Mouse (Mus musculus) embryonic facial prominence, embryonic 11.5 days (tissue): ENCODE data around the gene Wdr17. TPM values are rescaled to one million over a fixed set of nuclear protein-coding genes. Genes with fewer than 3 reads are reported as not detected.

Experiments
- ATAC-seq: fragments of 200-750 bp; cut with Nextera tagmentation; replicated peaks from 2 replicates; pipeline ENCODE4 v1.8.0; 2017; ENCODE audit warnings: low read depth; ENCODE audit not compliant: insufficient number of reproducible peaks, low FRiP score, low TSS enrichment
- DNase-seq: peaks from one replicate; pipeline ENCODE4 v3.0.0-alpha.2; 2015; ENCODE audit warnings: low spot score
- H3K27ac ChIP-seq: fragments of 300-500 bp; sonication (generic); replicated peaks from 2 replicates; pipeline ENCODE4 v1.5.1; 2014; ENCODE audit warnings: mild to moderate bottlenecking, low read depth, low read length, control low read depth
- H3K27me3 ChIP-seq: fragments of 300-500 bp; sonication (generic); 2 replicates; pipeline ENCODE4 v1.6.1; 2014; ENCODE audit warnings: mild to moderate bottlenecking, low read length, moderate library complexity, mixed read lengths; ENCODE audit not compliant: control insufficient read depth, insufficient read depth
- H3K36me3 ChIP-seq: fragments of 300-500 bp; sonication (generic); replicated peaks from 2 replicates; pipeline ENCODE4 v1.6.1; 2014; ENCODE audit warnings: low read depth, mild to moderate bottlenecking, low read length, moderate library complexity, mixed read lengths; ENCODE audit not compliant: control insufficient read depth, insufficient read depth
- H3K4me1 ChIP-seq: fragments of 300-500 bp; sonication (generic); 2 replicates; pipeline ENCODE4 v1.6.1; 2014; ENCODE audit warnings: low read length, mixed read lengths; ENCODE audit not compliant: control insufficient read depth, insufficient read depth
- H3K4me2 ChIP-seq: fragments of 300-500 bp; sonication (generic); 2 replicates; pipeline ENCODE4 v1.6.1; 2014; ENCODE audit warnings: low read depth, mild to moderate bottlenecking, control low read depth, low read length, moderate library complexity
- H3K4me3 ChIP-seq: fragments of 300-500 bp; sonication (generic); 2 replicates; pipeline ENCODE4 v1.5.1; 2014; ENCODE audit warnings: low read depth, low read length, control low read depth
- H3K9ac ChIP-seq: fragments of 300-500 bp; sonication (generic); replicated peaks from 2 replicates; pipeline ENCODE4 v1.6.1; 2014; ENCODE audit warnings: mild to moderate bottlenecking, control low read depth, low read length
- H3K9me3 ChIP-seq: fragments of 300-500 bp; sonication (generic); replicated peaks from 2 replicates; pipeline ENCODE4 v1.6.1; 2016; ENCODE audit warnings: mild to moderate bottlenecking, low read length, inconsistent platforms, mixed read lengths; ENCODE audit not compliant: control insufficient read depth
- WGBS: fragments of 180-500 bp; shearing (Covaris S2); extraction: QIAGEN DNeasy Blood & Tissue Kit; methylation state at CpG from one replicate; pipeline ENCODE4 v1.1.7; 2014; 5-methylcytosine and 5-hydroxymethylcytosine counted together
- polyA plus RNA-seq: library from polyadenylated mRNA; unstranded; fragments of >200 nt; fragmentation: Nextera tagmentation; extraction: Ambion mirVana; gene quantifications from 2 replicates; pipeline ENCODE4 v1.2.1, GENCODE M21; 2014

Gene Wdr17
- polyA plus RNA-seq, 1 experiment from 2014 or later: 2.3 TPM

GRCm38 (mm10) chr8:54822956-54823355, 64.0 kb downstream of the Wdr17 start:
- no peak for DNase-seq
- no peak for ATAC-seq
- H3K36me3 ChIP-seq: no peaks in the 10 kb centered on the region
- no peak overlapping the region for H3K4me3 ChIP-seq
- H3K9ac ChIP-seq: no peak overlapping the region
- H3K4me1 ChIP-seq: no peaks in the 10 kb centered on the region
- H3K4me2 ChIP-seq: no peak overlapping the region
- no peaks in the 10 kb centered on the region for H3K9me3 ChIP-seq
- no peaks in the 10 kb centered on the region for H3K27me3 ChIP-seq
- WGBS: 92% methylated on average over 5 of the region's 5 CpGs
- no peak overlapping the region for H3K27ac ChIP-seq

DNA sequence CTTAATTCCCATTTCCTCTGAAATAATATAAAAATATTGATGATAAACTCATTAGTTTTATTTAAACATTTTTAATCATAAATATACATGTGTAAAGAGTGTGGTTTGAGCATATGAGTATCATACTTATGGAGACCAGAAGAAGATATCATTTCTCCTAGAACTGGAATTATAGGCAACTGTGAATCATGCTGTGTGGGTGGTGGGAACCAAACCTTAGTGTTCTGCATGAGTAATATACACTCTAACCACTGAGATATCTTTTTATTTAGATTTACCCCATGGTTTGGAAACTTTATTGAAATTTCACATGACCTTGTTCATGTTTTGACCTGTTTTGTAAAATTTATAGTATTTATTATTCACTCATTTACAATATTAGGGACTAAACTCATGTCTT, 68.3 kb downstream of the Wdr17 start:
- Histone ChIP-seq H3K4me1 (no peaks in the 10 kb centered on the region), H3K4me3 (no peak overlapping the region)
- no peak for ATAC-seq

GRCm38 (mm10) chr8:54808217-54808616, 78.8 kb downstream of the Wdr17 start:
- H3K9ac ChIP-seq: no peak overlapping the region
- H3K4me1 ChIP-seq: no peaks in the 10 kb centered on the region
- H3K4me2 ChIP-seq: no peak overlapping the region
- H3K27me3 ChIP-seq: no peaks in the 10 kb centered on the region
- no peak for ATAC-seq
- H3K4me3 ChIP-seq: no peak overlapping the region
- H3K27ac ChIP-seq: no peak overlapping the region
- no peaks in the 10 kb centered on the region for H3K9me3 ChIP-seq
- no peaks in the 10 kb centered on the region for H3K36me3 ChIP-seq
- no peak for DNase-seq
- 72% methylated on average over 6 of the region's 6 CpGs for WGBS

More for the DNA sequence above, 68.3 kb downstream of the Wdr17 start:
- no peaks in the 10 kb centered on the region for H3K9me3 ChIP-seq
- H3K27me3 ChIP-seq: no peaks in the 10 kb centered on the region
- H3K9ac ChIP-seq: no peak overlapping the region
- no peak overlapping the region for H3K27ac ChIP-seq
- no peak for DNase-seq
- no peaks in the 10 kb centered on the region for H3K36me3 ChIP-seq
- no peak overlapping the region for H3K4me2 ChIP-seq

- no peaks in the 10 kb centered on the region for H3K36me3 ChIP-seq
- ATAC-seq: no peak
Measured at GRCm38 (mm10) chr8:54806173-54806572, 80.8 kb downstream of the Wdr17 start.

DNA sequence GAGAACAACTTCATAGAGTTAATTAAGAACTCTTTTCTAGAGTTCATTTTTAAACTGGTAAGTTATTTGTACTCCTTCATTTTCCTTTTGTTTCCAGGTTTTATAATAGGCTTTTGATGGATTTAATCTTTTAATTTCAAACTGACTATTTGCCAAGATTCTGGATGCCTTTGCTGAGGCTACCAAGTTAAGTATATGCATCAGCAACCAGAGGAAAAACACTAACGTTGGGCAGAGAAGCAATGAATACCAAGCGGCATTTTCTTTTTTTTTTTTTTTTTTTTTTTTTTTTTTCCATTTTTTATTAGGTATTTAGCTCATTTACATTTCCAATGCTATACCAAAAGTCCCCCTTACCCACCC, 94.3 kb downstream of the Wdr17 start:
- Histone ChIP-seq H3K27ac (no peak overlapping the region), H3K4me1 (no peaks in the 10 kb centered on the region), H3K4me2 (no peak overlapping the region), H3K9me3 (no peaks in the 10 kb centered on the region), H3K27me3 (no peaks in the 10 kb centered on the region), H3K9ac (no peak overlapping the region), H3K36me3 (no peaks in the 10 kb centered on the region), H3K4me3 (no peak overlapping the region)
- WGBS: 91% methylated on average over 2 of the region's 2 CpGs
- ATAC-seq (no peak), DNase-seq (no peak)

More at GRCm38 (mm10) chr8:54806173-54806572, 80.8 kb downstream of the Wdr17 start:
- Histone ChIP-seq H3K9ac (no peak overlapping the region), H3K27me3 (no peaks in the 10 kb centered on the region), H3K4me2 (no peak overlapping the region), H3K9me3 (no peaks in the 10 kb centered on the region), H3K4me3 (no peak overlapping the region), H3K4me1 (no peaks in the 10 kb centered on the region), H3K27ac (no peak overlapping the region)
- WGBS: 84% methylated on average over 6 of the region's 6 CpGs
- no peak for DNase-seq

- Histone ChIP-seq H3K4me1 (no peaks in the 10 kb centered on the region), H3K27ac (no peak overlapping the region), H3K27me3 (no peaks in the 10 kb centered on the region), H3K4me3 (no peak overlapping the region), H3K9me3 (no peaks in the 10 kb centered on the region), H3K9ac (no peak overlapping the region), H3K36me3 (no peaks in the 10 kb centered on the region), H3K4me2 (no peak overlapping the region)
- ATAC-seq (no peak), DNase-seq (no peak)
- 74% methylated on average over 2 of the region's 2 CpGs for whole genome bisulfite sequencing
Measured at GRCm38 (mm10) chr8:54791858-54792698, 94.9 kb downstream of the Wdr17 start.

GRCm38 (mm10) chr8:54780134-54780942, 106.6 kb downstream of the Wdr17 start:
- no peak overlapping the region for H3K27ac ChIP-seq
- DNase-seq: peak; percentile 75
- H3K4me1 ChIP-seq: no peaks in the 10 kb centered on the region
- no peaks in the 10 kb centered on the region for H3K9me3 ChIP-seq
- peak; percentile 76; the same call in 1 of the 2 replicates for ATAC-seq
- H3K27me3 ChIP-seq: no peaks in the 10 kb centered on the region; the same call in 1 of the 2 replicates
- H3K36me3 ChIP-seq: no peaks in the 10 kb centered on the region
- peak overlapping the region; percentile 65 for H3K4me2 ChIP-seq
- peak overlapping the region; percentile 57 for H3K9ac ChIP-seq
- H3K4me3 ChIP-seq: peak overlapping the region; percentile 31
- WGBS: 8% methylated on average over 16 of the region's 16 CpGs
